Mouse (Mus musculus): Measurements from ENCODE around the gene Caly.

Gene Caly

GRCm38 (mm10) chr7:140082242-140082678 lies at the start of gene Caly:
TSS of gene Caly (minus strand) at chr7:140082548.
- in situ Hi-C loops (cut with MseI, MboI), result loop anchor here (5.0 to 25.0 kb wide), 2 partner anchors 60 to 730 kb away; partner anchors contain the start of gene Zfp941 (in 1 of the 2)

GRCm38 (mm10) chr7:140127911-140128310 lies 45.6 kb upstream of the Caly start:
- in situ Hi-C loops (cut with MseI, MboI), result no loop called here

- in situ Hi-C loops (cut with MseI, MboI), result no loop called here
Observed at GRCm38 (mm10) chr7:140126934-140127333, 44.6 kb upstream of the Caly start.

GRCm38 (mm10) chr7:140126022-140126350 lies 43.6 kb upstream of the Caly start:
- in situ Hi-C loops (cut with MseI, MboI), result no loop called here

GRCm38 (mm10) chr7:140125278-140126021 lies 43.1 kb upstream of the Caly start:
- in situ Hi-C loops (cut with MseI, MboI), result no loop called here

GRCm38 (mm10) chr7:140124382-140124781 lies 42.0 kb upstream of the Caly start:
- in situ Hi-C loops (cut with MseI, MboI), result no loop called here

GRCm38 (mm10) chr7:140122765-140123164 lies 40.4 kb upstream of the Caly start:
- in situ Hi-C loops (cut with MseI, MboI), result no loop called here

GRCm38 (mm10) chr7:140121338-140121910 lies 39.1 kb upstream of the Caly start:
- in situ Hi-C loops (cut with MseI, MboI), result no loop called here

- in situ Hi-C loops (cut with MseI, MboI), result no loop called here
Observed at GRCm38 (mm10) chr7:140120484-140120883, 38.1 kb upstream of the Caly start.

- in situ Hi-C loops (cut with MseI, MboI), result no loop called here
Observed at GRCm38 (mm10) chr7:140116329-140117054, 34.1 kb upstream of the Caly start, which contains the start of gene Echs1. TSS of gene Echs1 (minus strand) at chr7:140116476.

- in situ Hi-C loops (cut with MseI, MboI), result no loop called here
Observed at GRCm38 (mm10) chr7:140115583-140116328, 33.4 kb upstream of the Caly start, which contains the start of gene Paox. TSS of gene Paox (plus strand) at chr7:140115799.

GRCm38 (mm10) chr7:140111943-140112342 lies 29.6 kb upstream of the Caly start:
- in situ Hi-C loops (cut with MseI, MboI), result no loop called here

GRCm38 (mm10) chr7:140104009-140104408 lies 21.7 kb upstream of the Caly start:
- in situ Hi-C loops (cut with MseI, MboI), result no loop called here

- in situ Hi-C loops (cut with MseI, MboI), result no loop called here
Observed at GRCm38 (mm10) chr7:140101993-140102860, 19.9 kb upstream of the Caly start, which contains the start of gene Fuom. TSS of gene Fuom (minus strand) at chr7:140102441.

GRCm38 (mm10) chr7:140101498-140101897 lies 19.1 kb upstream of the Caly start:
- in situ Hi-C loops (cut with MseI, MboI), result no loop called here

GRCm38 (mm10) chr7:140098466-140098865 lies 16.1 kb upstream of the Caly start:
- in situ Hi-C loops (cut with MseI, MboI), result loop anchor here in 1 of 2 experiments (25.0 kb wide), 1 partner anchor 714 kb away; the partner anchor contains the start of gene Zfp941

- in situ Hi-C loops (cut with MseI, MboI), result loop anchor here in 1 of 2 experiments (25.0 kb wide), 1 partner anchor 716 kb away; the partner anchor contains the start of gene Zfp941
Observed at GRCm38 (mm10) chr7:140096055-140096454, 13.7 kb upstream of the Caly start.

GRCm38 (mm10) chr7:140095556-140095955 lies 13.2 kb upstream of the Caly start:
- in situ Hi-C loops (cut with MseI, MboI), result loop anchor here in 1 of 2 experiments (25.0 kb wide), 1 partner anchor 717 kb away; the partner anchor contains the start of gene Zfp941

GRCm38 (mm10) chr7:140094954-140095353 lies 12.6 kb upstream of the Caly start:
- in situ Hi-C loops (cut with MseI, MboI), result loop anchor here in 1 of 2 experiments (25.0 kb wide), 1 partner anchor 717 kb away; the partner anchor contains the start of gene Zfp941

- in situ Hi-C loops (cut with MseI, MboI), result loop anchor here in 1 of 2 experiments (25.0 kb wide), 1 partner anchor 719 kb away; the partner anchor contains the start of gene Zfp941
Observed at GRCm38 (mm10) chr7:140092924-140093528, 10.7 kb upstream of the Caly start, which contains the start of gene Prap1. TSS of gene Prap1 (plus strand) at chr7:140093395.

Measured in mouse trophoblast stem cell (cell line).